Mouse (Mus musculus): Measurements from ENCODE around the gene Psme4. TPM values are rescaled to one million over a fixed set of nuclear protein-coding genes. Genes with fewer than 3 reads are reported as not detected.

The Psme4 gene
- polyA plus RNA-seq, 1 experiment from 2014 or later, result 28.5 TPM

- no peaks in the 10 kb centered on the region for H3K27me3 ChIP-seq (replicated peaks; ENCODE audit: control insufficient read depth, insufficient read depth, low read length)
- no peak for ATAC-seq (ENCODE audit: low read depth)
- H3K27ac ChIP-seq (replicated peaks; ENCODE audit: low read depth, low read length), result no peak overlapping the region
- H3K4me3 ChIP-seq (ENCODE audit: low read depth, low read length), result no peak overlapping the region
- no peaks in the 10 kb centered on the region for H3K4me1 ChIP-seq (ENCODE audit: control insufficient read depth, insufficient read depth, low read length)
- no peaks in the 10 kb centered on the region for H3K36me3 ChIP-seq (ENCODE audit: control insufficient read depth, insufficient read depth, low read length)
- WGBS, result 91% methylated on average over 1 of the region's 1 CpGs
- no peaks in the 10 kb centered on the region for H3K9me3 ChIP-seq (ENCODE audit: control insufficient read depth, low read length)
- DNase-seq (ENCODE audit: low spot score), result no peak
- H3K4me2 ChIP-seq (ENCODE audit: low read depth, low read length), result no peak overlapping the region
- no peak overlapping the region for H3K9ac ChIP-seq (ENCODE audit: low read depth, low read length)
Measured at GRCm38 (mm10) chr11:30896201-30896600, 124.7 kb downstream of the Psme4 start.

- Histone ChIP-seq H3K36me3 (ENCODE audit: control insufficient read depth, insufficient read depth, low read length) (no peaks in the 10 kb centered on the region), H3K27me3 (replicated peaks; ENCODE audit: control insufficient read depth, insufficient read depth, low read length) (no peaks in the 10 kb centered on the region), H3K4me3 (ENCODE audit: low read depth, low read length) (no peak overlapping the region), H3K9ac (ENCODE audit: low read depth, low read length) (no peak overlapping the region), H3K27ac (replicated peaks; ENCODE audit: low read depth, low read length) (no peak overlapping the region), H3K9me3 (ENCODE audit: control insufficient read depth, low read length) (no peaks in the 10 kb centered on the region), H3K4me1 (ENCODE audit: control insufficient read depth, insufficient read depth, low read length) (no peaks in the 10 kb centered on the region), H3K4me2 (ENCODE audit: low read depth, low read length) (no peak overlapping the region)
- ATAC-seq (ENCODE audit: low read depth) (no peak), DNase-seq (ENCODE audit: low spot score) (no peak)
Measured at GRCm38 (mm10) chr11:30899312-30899711, 127.8 kb downstream of the Psme4 start.

GRCm38 (mm10) chr11:30912311-30912710, 140.8 kb downstream of the Psme4 start:
- 91% methylated on average over 3 of the region's 3 CpGs for WGBS
- H3K27ac ChIP-seq (replicated peaks; ENCODE audit: low read depth, low read length), result no peak overlapping the region
- H3K27me3 ChIP-seq (replicated peaks; ENCODE audit: control insufficient read depth, insufficient read depth, low read length), result no peaks in the 10 kb centered on the region
- H3K4me3 ChIP-seq (ENCODE audit: low read depth, low read length), result no peak overlapping the region
- no peak overlapping the region for H3K9ac ChIP-seq (ENCODE audit: low read depth, low read length)
- no peaks in the 10 kb centered on the region for H3K36me3 ChIP-seq (ENCODE audit: control insufficient read depth, insufficient read depth, low read length)
- H3K4me1 ChIP-seq (ENCODE audit: control insufficient read depth, insufficient read depth, low read length), result no peaks in the 10 kb centered on the region
- H3K9me3 ChIP-seq (ENCODE audit: control insufficient read depth, low read length), result no peaks in the 10 kb centered on the region
- no peak overlapping the region for H3K4me2 ChIP-seq (ENCODE audit: low read depth, low read length)
- no peak for DNase-seq (ENCODE audit: low spot score)
- no peak for ATAC-seq (ENCODE audit: low read depth)

GRCm38 (mm10) chr11:30920641-30921040, 149.1 kb downstream of the Psme4 start:
- DNase-seq (ENCODE audit: low spot score) (no peak), ATAC-seq (ENCODE audit: low read depth) (no peak)
- no peaks in the 10 kb centered on the region for H3K9me3 ChIP-seq (ENCODE audit: control insufficient read depth, low read length)
- no peak overlapping the region for H3K9ac ChIP-seq (ENCODE audit: low read depth, low read length)
- no peak overlapping the region for H3K4me2 ChIP-seq (ENCODE audit: low read depth, low read length)
- H3K4me3 ChIP-seq (ENCODE audit: low read depth, low read length), result no peak overlapping the region
- H3K27me3 ChIP-seq (replicated peaks; ENCODE audit: control insufficient read depth, insufficient read depth, low read length), result no peaks in the 10 kb centered on the region
- H3K4me1 ChIP-seq (ENCODE audit: control insufficient read depth, insufficient read depth, low read length), result no peaks in the 10 kb centered on the region
- 50% methylated on average over 1 of the region's 1 CpGs for WGBS
- H3K27ac ChIP-seq (replicated peaks; ENCODE audit: low read depth, low read length), result no peak overlapping the region
- H3K36me3 ChIP-seq (ENCODE audit: control insufficient read depth, insufficient read depth, low read length), result peaks cover 9% of the 10 kb centered on the region

- H3K27me3 ChIP-seq (replicated peaks; ENCODE audit: control insufficient read depth, insufficient read depth, low read length), result no peaks in the 10 kb centered on the region
- no peaks in the 10 kb centered on the region for H3K4me1 ChIP-seq (ENCODE audit: control insufficient read depth, insufficient read depth, low read length)
- H3K27ac ChIP-seq (replicated peaks; ENCODE audit: low read depth, low read length), result no peak overlapping the region
- ATAC-seq (ENCODE audit: low read depth), result no peak
- DNase-seq (ENCODE audit: low spot score), result no peak
- no peak overlapping the region for H3K4me3 ChIP-seq (ENCODE audit: low read depth, low read length)
- peaks cover 25% of the 10 kb centered on the region for H3K36me3 ChIP-seq (ENCODE audit: control insufficient read depth, insufficient read depth, low read length)
- no peak overlapping the region for H3K4me2 ChIP-seq (ENCODE audit: low read depth, low read length)
- H3K9me3 ChIP-seq (ENCODE audit: control insufficient read depth, low read length), result no peaks in the 10 kb centered on the region
- no peak overlapping the region for H3K9ac ChIP-seq (ENCODE audit: low read depth, low read length)
- 95% methylated on average over 3 of the region's 3 CpGs for WGBS
Measured at GRCm38 (mm10) chr11:30923283-30923682, 151.8 kb downstream of the Psme4 start.

GRCm38 (mm10) chr11:30928079-30928478, 156.6 kb downstream of the Psme4 start:
- H3K4me1 ChIP-seq (ENCODE audit: control insufficient read depth, insufficient read depth, low read length), result no peaks in the 10 kb centered on the region
- H3K4me2 ChIP-seq (ENCODE audit: low read depth, low read length), result no peak overlapping the region
- H3K4me3 ChIP-seq (ENCODE audit: low read depth, low read length), result no peak overlapping the region
- H3K27me3 ChIP-seq (replicated peaks; ENCODE audit: control insufficient read depth, insufficient read depth, low read length), result no peaks in the 10 kb centered on the region
- peaks cover 39% of the 10 kb centered on the region for H3K36me3 ChIP-seq (ENCODE audit: control insufficient read depth, insufficient read depth, low read length)
- DNase-seq (ENCODE audit: low spot score), result no peak
- no peak overlapping the region for H3K9ac ChIP-seq (ENCODE audit: low read depth, low read length)
- no peaks in the 10 kb centered on the region for H3K9me3 ChIP-seq (ENCODE audit: control insufficient read depth, low read length)
- H3K27ac ChIP-seq (replicated peaks; ENCODE audit: low read depth, low read length), result no peak overlapping the region
- ATAC-seq (ENCODE audit: low read depth), result no peak

GRCm38 (mm10) chr11:30928498-30928897, 157.0 kb downstream of the Psme4 start:
- Histone ChIP-seq H3K4me1 (ENCODE audit: control insufficient read depth, insufficient read depth, low read length) (no peaks in the 10 kb centered on the region), H3K9ac (ENCODE audit: low read depth, low read length) (no peak overlapping the region), H3K27ac (replicated peaks; ENCODE audit: low read depth, low read length) (no peak overlapping the region), H3K36me3 (ENCODE audit: control insufficient read depth, insufficient read depth, low read length) (peaks cover 39% of the 10 kb centered on the region), H3K4me2 (ENCODE audit: low read depth, low read length) (no peak overlapping the region), H3K4me3 (ENCODE audit: low read depth, low read length) (no peak overlapping the region), H3K9me3 (ENCODE audit: control insufficient read depth, low read length) (no peaks in the 10 kb centered on the region), H3K27me3 (replicated peaks; ENCODE audit: control insufficient read depth, insufficient read depth, low read length) (no peaks in the 10 kb centered on the region)
- 80% methylated on average over 1 of the region's 1 CpGs for WGBS
- no peak for ATAC-seq (ENCODE audit: low read depth)
- DNase-seq (ENCODE audit: low spot score), result no peak

Other genes with a start within 250 kb of the Psme4 start
- gene Acyp2, start 122.1 kb upstream of the Psme4 start, polyA plus RNA-seq (2014; fragmentation: Nextera tagmentation; extraction: Ambion mirVana), result 13.4 and 16.7 TPM in 2 replicates
- gene Gpr75, start 113.6 kb downstream of the Psme4 start, polyA plus RNA-seq (2014; fragmentation: Nextera tagmentation; extraction: Ambion mirVana), result 0.29 and 0.39 TPM in 2 replicates
- 30.7 and 32.7 TPM in 2 replicates for gene Asb3, start 113.7 kb downstream of the Psme4 start, polyA plus RNA-seq (2014; fragmentation: Nextera tagmentation; extraction: Ambion mirVana)
- gene Erlec1, start 182.6 kb downstream of the Psme4 start, polyA plus RNA-seq (2014; fragmentation: Nextera tagmentation; extraction: Ambion mirVana), result 15.5 and 16.4 TPM in 2 replicates
- gene Chac2, start 214.6 kb downstream of the Psme4 start, polyA plus RNA-seq (2014; fragmentation: Nextera tagmentation; extraction: Ambion mirVana), result 12.5 and 15.0 TPM in 2 replicates